Mouse (Mus musculus) induced T-regulatory cell, adult 2 months (primary cell): ENCODE results near the gene Igf1r.

ENCODE experiments used
- DNase-seq: peaks from one replicate; pipeline ENCODE4 v3.0.0-alpha.2; 2012; ENCODE audit warnings: low read depth

Igf1r gene

DNA sequence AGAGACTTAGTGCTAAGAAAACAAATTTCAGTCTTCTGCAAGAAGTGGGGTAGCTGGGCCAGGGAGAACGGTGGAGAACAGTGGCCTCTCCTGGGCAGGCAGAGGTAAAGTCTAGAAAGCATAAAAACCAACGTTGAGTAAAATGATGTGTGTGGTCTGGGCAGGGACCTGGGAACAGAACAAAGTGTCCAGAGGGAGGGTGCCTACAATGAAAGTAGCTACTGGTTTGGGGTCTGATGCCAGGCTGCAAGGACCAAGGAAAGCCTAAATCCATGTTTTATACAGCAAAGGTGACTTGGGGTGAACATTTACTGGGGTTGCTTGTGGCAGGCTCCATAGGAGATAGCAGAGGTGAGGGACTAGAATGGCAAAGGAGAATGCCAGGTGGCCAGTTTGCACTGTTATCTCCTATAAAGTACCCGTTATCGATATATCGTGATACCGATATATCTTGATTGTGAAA lies 175.2 kb downstream of the Igf1r start:
- peak; percentile 58 for DNase-seq

GRCm38 (mm10) chr7:68128271-68128674 lies 175.6 kb downstream of the Igf1r start:
- DNase-seq: no peak

- peak; percentile 98 for DNase-seq
Observed at GRCm38 (mm10) chr7:68129077-68129511, 176.5 kb downstream of the Igf1r start.

DNA sequence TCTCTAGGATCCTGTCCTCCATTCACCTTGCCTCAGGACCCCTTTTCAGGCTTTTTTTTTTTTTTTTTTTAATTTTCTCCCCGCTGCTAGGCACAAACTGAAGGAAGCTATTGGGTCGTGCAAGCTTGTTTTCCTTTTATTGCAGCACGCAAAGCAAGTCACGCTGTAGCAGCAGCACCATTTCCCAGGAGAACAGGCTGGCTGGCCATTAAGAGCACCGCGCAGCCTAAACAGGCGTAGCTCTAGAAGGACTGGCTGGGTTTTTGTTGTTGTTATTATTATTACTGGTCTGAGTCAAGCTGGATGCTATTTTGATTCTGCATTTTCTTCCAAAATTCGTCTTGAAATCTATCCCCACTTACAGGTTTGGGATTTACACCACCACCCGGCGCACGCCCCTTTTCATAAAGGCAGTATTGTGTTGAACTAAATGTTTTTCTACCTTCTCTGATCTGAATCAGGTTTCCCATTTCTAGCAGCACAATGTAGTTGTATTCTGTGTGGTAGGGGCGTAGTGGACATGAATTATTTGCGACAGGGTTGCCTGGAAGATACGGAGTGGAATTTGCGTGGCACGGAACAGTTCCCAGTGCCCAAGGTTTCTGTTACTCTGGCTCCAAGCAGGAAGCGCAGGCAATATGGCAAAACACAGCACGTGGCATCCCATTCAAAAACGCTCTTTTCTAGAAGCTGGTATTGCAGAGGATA lies 177.1 kb downstream of the Igf1r start:
- peak; percentile 85 for DNase-seq

DNA sequence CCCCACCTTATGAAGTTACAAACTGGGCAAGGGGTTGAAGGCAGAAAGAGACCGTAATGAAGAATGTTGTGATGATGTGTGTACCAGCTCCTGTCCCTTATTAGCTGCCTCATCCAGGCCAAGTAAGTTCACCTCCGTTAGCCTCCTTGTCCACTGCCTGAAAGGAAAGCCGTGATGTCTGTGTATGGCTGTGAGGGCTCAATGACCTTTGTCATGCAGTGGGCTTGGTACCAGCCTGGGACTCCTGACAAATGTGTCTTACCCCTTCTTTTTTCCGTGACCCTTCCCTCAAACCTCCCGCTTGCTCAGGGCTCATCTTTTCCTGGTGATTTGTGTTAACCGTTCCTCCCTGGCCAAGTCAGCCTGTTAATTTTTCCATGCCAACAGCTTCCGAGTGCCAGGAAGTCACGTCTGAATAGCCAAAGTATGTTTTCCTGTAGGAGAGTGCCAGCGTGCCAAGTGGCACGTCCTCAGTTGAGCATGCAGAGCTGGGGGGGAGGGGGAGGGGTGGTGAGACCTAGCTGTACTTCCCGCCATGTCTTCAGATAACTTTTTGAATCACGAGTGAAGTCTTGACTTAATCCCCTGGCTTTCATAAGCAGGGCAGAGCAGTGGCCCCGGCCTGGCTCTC lies 178.4 kb downstream of the Igf1r start:
- DNase-seq: no peak

- peak; percentile 63 for DNase-seq
Observed at GRCm38 (mm10) chr7:68133679-68134078, 181.1 kb downstream of the Igf1r start.

DNA sequence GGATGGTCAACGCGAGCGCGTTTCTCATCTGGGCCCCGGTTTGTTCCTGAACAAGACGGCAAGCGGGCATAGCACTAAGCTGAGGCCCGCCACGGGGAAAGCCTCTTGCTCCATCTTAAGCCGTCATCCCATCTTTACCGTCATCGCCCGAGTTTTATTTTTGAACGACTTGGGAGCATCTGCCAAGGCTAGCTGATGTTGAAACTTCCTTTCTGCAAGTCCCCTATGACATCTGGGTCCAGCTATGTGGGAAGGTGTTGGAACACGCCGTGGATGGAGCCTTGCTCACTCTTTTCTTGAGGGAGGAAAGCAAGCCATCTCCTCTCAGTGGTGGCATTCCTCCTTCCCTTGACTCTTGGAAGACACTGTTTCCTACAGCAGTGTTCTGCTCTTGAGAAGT lies 182.3 kb downstream of the Igf1r start:
- DNase-seq: no peak

- no peak for DNase-seq
Observed at GRCm38 (mm10) chr7:68136056-68136455, 183.4 kb downstream of the Igf1r start.

DNA sequence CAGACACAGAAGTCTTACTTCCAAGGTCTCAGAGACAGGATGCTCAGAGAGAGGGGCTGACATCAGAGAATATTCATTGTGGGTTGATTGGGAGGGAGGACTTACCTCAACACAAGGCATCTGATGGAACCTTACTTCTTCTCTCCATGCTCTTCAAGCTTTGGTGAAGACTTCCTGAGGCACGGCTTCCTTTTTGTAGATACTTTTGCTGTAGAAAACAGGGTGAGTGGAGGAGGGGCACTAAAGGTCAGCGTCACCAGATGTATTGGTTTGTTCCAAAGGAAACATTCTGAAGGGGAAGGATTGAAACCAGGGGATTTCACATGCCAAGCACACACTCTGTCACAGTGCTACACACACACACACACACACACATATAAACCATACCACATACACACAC lies 186.8 kb downstream of the Igf1r start:
- peak; percentile 47 for DNase-seq

- DNase-seq: no peak
Observed at GRCm38 (mm10) chr7:68140041-68140807, 187.6 kb downstream of the Igf1r start.

- no peak for DNase-seq
Observed at GRCm38 (mm10) chr7:68144266-68144665, 191.6 kb downstream of the Igf1r start.

DNA sequence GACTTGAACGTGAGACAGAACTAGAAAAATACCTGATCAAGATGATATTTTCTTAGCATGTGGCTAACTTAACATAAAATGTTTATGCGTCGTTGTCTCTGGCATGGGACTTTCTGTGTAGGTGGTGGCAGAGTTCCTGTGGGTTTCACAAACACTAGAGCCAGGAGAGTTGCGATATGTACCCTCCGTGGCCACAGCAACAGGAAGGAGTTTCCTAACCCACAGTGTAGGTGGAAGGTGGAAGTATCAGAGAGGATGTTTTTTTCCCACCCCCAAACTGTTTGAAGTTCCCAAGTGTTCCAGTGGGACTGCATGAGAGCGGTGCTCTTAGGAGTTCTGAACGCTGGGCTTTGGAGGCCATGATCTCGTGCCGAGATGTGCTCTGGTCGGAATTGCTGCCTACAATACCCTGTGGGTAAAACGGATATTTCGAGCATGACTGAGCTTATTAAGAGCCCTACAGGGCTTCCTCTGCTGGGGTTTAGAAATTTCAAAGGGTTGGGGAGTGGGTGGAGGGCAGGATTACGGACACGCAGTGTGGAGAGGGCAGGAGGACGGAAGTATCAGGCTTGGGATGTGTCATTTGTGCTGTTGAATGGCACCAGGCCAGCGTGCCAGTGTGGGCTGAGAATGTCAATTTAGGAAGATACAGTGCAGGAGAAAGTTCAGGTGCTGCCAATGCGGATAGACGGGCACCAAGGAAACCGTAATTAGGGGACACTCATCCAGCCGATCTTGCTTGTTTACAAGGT lies 195.8 kb downstream of the Igf1r start:
- peak; percentile 28 for DNase-seq

DNA sequence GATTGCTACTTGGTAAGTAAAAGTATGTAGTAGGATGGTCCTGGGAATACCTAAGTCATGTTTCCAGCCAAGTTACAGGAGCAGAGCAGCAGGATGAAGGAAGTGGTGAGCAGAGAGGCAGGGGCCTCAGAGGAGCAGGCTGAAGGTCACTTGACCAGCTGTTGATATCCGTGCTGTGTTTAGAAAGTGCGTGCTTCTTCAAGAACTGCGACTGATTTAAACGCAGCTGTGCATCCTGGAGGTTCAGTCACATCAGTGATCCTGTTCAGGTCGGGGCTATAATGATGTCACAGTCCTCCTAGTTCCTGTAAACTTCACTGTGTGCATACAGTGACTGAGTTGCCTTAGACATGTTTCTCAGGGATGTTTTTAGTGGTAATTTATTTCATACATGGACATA lies 199.3 kb downstream of the Igf1r start:
- DNase-seq: no peak

- DNase-seq: no peak
Observed at GRCm38 (mm10) chr7:68152458-68152857, 199.8 kb downstream of the Igf1r start.

DNA sequence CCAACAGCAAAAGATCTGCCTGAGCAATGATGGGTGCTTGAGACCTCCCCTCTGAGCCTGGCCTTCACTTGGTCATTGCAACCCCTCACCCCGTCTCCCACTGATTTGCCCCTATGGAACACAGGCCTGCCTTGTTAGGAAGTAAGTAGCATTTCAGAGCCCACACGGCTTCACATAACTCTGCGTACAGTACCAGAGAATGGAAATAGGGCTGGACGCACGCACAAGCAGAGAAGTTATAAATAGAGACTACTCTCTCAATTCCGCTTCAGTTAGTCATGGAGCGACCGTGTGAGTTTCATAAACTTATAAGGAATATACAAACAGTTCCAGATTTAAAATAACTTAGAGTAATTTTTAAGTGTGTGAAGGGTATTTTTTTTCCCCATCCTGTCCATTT lies 200.6 kb downstream of the Igf1r start:
- DNase-seq: no peak

DNA sequence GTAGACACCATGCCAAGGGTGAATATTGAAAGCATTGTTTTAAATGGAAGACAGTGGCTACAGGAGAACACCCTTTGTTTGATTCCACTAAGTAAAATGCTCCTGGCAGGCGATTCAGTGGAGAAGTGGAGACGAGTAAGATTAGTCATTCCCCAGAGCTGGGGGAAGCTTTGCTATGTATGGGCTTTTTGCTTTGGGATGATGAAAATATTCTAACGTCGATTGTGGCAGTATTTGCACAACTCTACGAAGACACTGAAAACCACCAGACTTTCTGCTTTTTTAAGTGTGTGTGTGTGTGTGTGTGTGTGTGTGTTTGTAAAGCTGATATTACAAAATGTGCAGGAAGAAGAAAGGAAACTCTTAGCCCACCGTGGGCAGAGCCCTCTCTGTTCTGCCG lies 202.0 kb downstream of the Igf1r start:
- no peak for DNase-seq

GRCm38 (mm10) chr7:68160094-68160791 lies 207.6 kb downstream of the Igf1r start:
- no peak for DNase-seq

GRCm38 (mm10) chr7:68164074-68164473 lies 211.4 kb downstream of the Igf1r start:
- peak; percentile 39 for DNase-seq

GRCm38 (mm10) chr7:68172776-68173175 lies 220.1 kb downstream of the Igf1r start:
- no peak for DNase-seq

DNA sequence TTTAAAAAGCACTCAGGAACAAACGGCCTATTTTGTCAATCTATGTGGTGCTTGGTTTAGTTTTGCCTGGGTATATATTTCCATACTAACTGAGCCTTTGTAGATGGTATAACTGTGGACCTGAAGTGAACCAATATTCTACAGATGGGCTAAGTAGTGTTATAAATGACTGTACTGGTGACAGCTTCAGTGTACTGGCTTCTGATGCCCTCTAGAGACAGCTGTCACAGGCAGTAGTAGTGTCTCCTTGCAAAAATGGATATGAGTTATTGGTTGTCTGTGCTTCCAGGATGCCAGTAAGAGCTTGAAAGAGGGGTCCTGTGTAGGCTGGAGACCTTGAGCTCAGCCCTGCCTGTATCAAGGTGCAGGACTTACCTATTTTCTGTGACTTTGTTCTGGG lies 227.0 kb downstream of the Igf1r start:
- no peak for DNase-seq

DNA sequence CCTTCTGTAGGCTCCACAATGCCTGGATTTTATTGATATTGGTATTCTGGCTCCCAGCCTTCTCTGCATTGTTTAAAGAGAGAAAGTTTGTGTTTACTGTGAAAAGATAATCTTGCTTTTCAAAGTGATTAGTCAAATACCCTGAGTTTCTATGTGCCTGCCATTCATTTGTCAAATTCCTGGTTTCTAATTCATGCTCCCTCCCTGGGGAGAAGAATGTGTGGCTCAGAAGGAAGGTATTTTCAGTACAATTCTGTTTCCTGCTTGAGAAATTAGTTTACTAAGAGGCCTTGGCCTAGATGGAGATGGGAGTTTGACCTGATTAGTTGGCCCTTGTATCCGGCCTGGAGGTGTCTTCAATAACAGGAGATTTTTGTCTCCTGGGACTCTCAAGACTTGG lies 228.5 kb downstream of the Igf1r start:
- no peak for DNase-seq

DNA sequence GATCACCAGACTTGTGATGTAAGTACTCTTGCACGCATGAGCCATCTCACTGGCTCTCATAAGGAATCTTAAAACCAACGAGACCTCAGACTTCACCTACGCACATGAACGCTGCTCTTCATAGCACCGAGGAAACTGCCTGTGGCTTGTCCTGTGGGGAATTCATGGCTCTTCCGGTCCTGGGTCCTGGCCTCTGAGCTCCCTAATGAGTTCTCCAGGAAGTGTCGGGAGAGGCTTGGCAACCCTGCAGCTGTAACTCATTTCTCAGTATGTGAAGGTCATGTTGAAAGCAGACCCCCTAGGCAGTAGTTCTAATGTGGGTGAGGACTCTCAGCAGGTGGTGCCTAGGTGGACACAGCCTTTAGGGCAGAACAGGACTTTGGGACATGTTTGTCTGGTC lies 229.4 kb downstream of the Igf1r start:
- DNase-seq: no peak
